Mouse (Mus musculus) lung, embryonic 16.5 days (tissue): ENCODE results near the gene Cfap70. TPM values are rescaled to one million over a fixed set of nuclear protein-coding genes. Genes with fewer than 3 reads are reported as not detected.
A peak's percentile ranks its signal among the peaks of the same experiment; 100 is the strongest.

Experiments used
- ATAC-seq: fragments of 200-750 bp; cut with Nextera tagmentation; 2 replicates; pipeline ENCODE4 v1.8.0; 2017; ENCODE audit warnings: low read depth, mild to moderate bottlenecking, moderate library complexity
- H3K27ac ChIP-seq: fragments of 300-500 bp; sonication (generic); 2 replicates; pipeline ENCODE4 v1.5.1; 2014; ENCODE audit warnings: mild to moderate bottlenecking, control low read depth, low read length
- H3K27me3 ChIP-seq: fragments of 300-500 bp; sonication (generic); 2 replicates; pipeline ENCODE4 v1.6.1; 2014; ENCODE audit warnings: low read depth, low read length, mixed read lengths; ENCODE audit not compliant: control insufficient read depth, insufficient read depth
- H3K36me3 ChIP-seq: fragments of 300-500 bp; sonication (generic); 2 replicates; pipeline ENCODE4 v1.6.1; 2014; ENCODE audit warnings: low read length; ENCODE audit not compliant: control insufficient read depth, insufficient read depth
- H3K4me1 ChIP-seq: fragments of 300-500 bp; sonication (generic); replicated peaks from 2 replicates; pipeline ENCODE4 v1.6.1; 2014; ENCODE audit warnings: low read length, mixed read lengths; ENCODE audit not compliant: control insufficient read depth, insufficient read depth
- H3K4me2 ChIP-seq: fragments of 300-500 bp; sonication (generic); 2 replicates; pipeline ENCODE4 v1.6.1; 2014; ENCODE audit warnings: low read depth, low read length, control low read depth
- H3K4me3 ChIP-seq: fragments of 300-500 bp; sonication (generic); 2 replicates; pipeline ENCODE4 v1.5.1; 2014; ENCODE audit warnings: mild to moderate bottlenecking, low read length, control low read depth
- H3K9ac ChIP-seq: fragments of 300-500 bp; sonication (generic); 2 replicates; pipeline ENCODE4 v1.6.1; 2014; ENCODE audit warnings: low read length, control low read depth
- H3K9me3 ChIP-seq: fragments of 300-500 bp; sonication (generic); 2 replicates; pipeline ENCODE4 v1.6.1; 2016; ENCODE audit warnings: low read length; ENCODE audit not compliant: control insufficient read depth
- WGBS: fragments of 180-500 bp; shearing (Covaris S2); extraction: QIAGEN DNeasy Blood & Tissue Kit; methylation state at CpG from one replicate; pipeline ENCODE4 v1.1.7; 2014; 5-methylcytosine and 5-hydroxymethylcytosine counted together
- polyA plus RNA-seq: library from polyadenylated mRNA; unstranded; fragments of >200 nt; fragmentation: Nextera tagmentation; extraction: Ambion mirVana; gene quantifications from 2 replicates; pipeline ENCODE4 v1.2.1, GENCODE M21; 2015

Cfap70 gene
- polyA plus RNA-seq, 1 experiment from 2014 or later, result 2.2 TPM

GRCm38 (mm10) chr14:20371854-20372253 is 80.2 kb downstream of the Cfap70 start:
- Histone ChIP-seq H3K4me2 (no peak overlapping the region), H3K9me3 (no peaks in the 10 kb centered on the region), H3K4me1 (peaks cover 1% of the 10 kb centered on the region; the same call in 1 of the 2 replicates), H3K36me3 (peaks cover 11% of the 10 kb centered on the region; the same call in 1 of the 2 replicates), H3K9ac (no peak overlapping the region), H3K27me3 (no peaks in the 10 kb centered on the region), H3K27ac (no peak overlapping the region), H3K4me3 (no peak overlapping the region)
- ATAC-seq, result no peak
- 80% methylated on average over 1 of the region's 1 CpGs for WGBS

- H3K9me3 ChIP-seq, result no peaks in the 10 kb centered on the region
- no peaks in the 10 kb centered on the region for H3K4me1 ChIP-seq
- no peak overlapping the region for H3K27ac ChIP-seq
- H3K4me3 ChIP-seq, result no peak overlapping the region
- H3K9ac ChIP-seq, result no peak overlapping the region
- ATAC-seq, result no peak
- WGBS, result 76% methylated on average over 7 of the region's 7 CpGs
- H3K36me3 ChIP-seq, result peaks cover 7% of the 10 kb centered on the region; the same call in 1 of the 2 replicates
- no peaks in the 10 kb centered on the region for H3K27me3 ChIP-seq
- H3K4me2 ChIP-seq, result no peak overlapping the region
Measured at GRCm38 (mm10) chr14:20370798-20371197, 81.2 kb downstream of the Cfap70 start.

- Histone ChIP-seq H3K4me3 (no peak overlapping the region), H3K36me3 (peaks cover 15% of the 10 kb centered on the region), H3K4me1 (no peaks in the 10 kb centered on the region), H3K4me2 (no peak overlapping the region), H3K9me3 (no peaks in the 10 kb centered on the region), H3K9ac (no peak overlapping the region), H3K27ac (no peak overlapping the region), H3K27me3 (no peaks in the 10 kb centered on the region)
- ATAC-seq, result no peak
- WGBS, result 94% methylated on average over 3 of the region's 3 CpGs
Measured at GRCm38 (mm10) chr14:20368271-20368670, 83.8 kb downstream of the Cfap70 start.

- H3K9me3 ChIP-seq, result no peaks in the 10 kb centered on the region
- H3K27ac ChIP-seq, result no peak overlapping the region
- H3K4me2 ChIP-seq, result no peak overlapping the region
- no peak overlapping the region for H3K4me3 ChIP-seq
- no peaks in the 10 kb centered on the region for H3K27me3 ChIP-seq
- H3K4me1 ChIP-seq, result no peaks in the 10 kb centered on the region
- H3K36me3 ChIP-seq, result peaks cover 24% of the 10 kb centered on the region
- ATAC-seq, result no peak
- 92% methylated on average over 4 of the region's 4 CpGs for WGBS
- H3K9ac ChIP-seq, result no peak overlapping the region
Measured at GRCm38 (mm10) chr14:20363230-20363629, 88.8 kb downstream of the Cfap70 start.

- H3K9me3 ChIP-seq, result no peaks in the 10 kb centered on the region
- peak within 1 kb of the TSS; percentile 67 for H3K4me3 ChIP-seq
- H3K4me1 ChIP-seq, result peaks cover 9% of the 10 kb centered on the region
- H3K4me2 ChIP-seq, result peak within 1 kb of the TSS; percentile 83
- peaks cover 6% of the 10 kb centered on the region; the same call in 1 of the 2 replicates for H3K36me3 ChIP-seq
- 0% methylated on average over 39 of the region's 42 CpGs for WGBS
- peak within 1 kb of the TSS; percentile 93 for H3K27ac ChIP-seq
- H3K27me3 ChIP-seq, result no peaks in the 10 kb centered on the region
- peak; percentile 99 for ATAC-seq
- H3K9ac ChIP-seq, result peak within 1 kb of the TSS; percentile 99
Measured at GRCm38 (mm10) chr14:20347991-20348541, 104.0 kb downstream of the Cfap70 start, which contains the start of the genes Ecd and Fam149b. Gene Ecd, minus strand, starts transcription at chr14:20348121. Gene Fam149b, plus strand, starts transcription at chr14:20348162.

- H3K9me3 ChIP-seq, result no peaks in the 10 kb centered on the region
- H3K27ac ChIP-seq, result peak overlapping the region; percentile 75
- peak overlapping the region; percentile 67 for H3K4me3 ChIP-seq
- H3K4me2 ChIP-seq, result peak overlapping the region; percentile 83
- ATAC-seq, result peak; percentile 36
- no peaks in the 10 kb centered on the region for H3K27me3 ChIP-seq
- peaks cover 4% of the 10 kb centered on the region; the same call in 1 of the 2 replicates for H3K36me3 ChIP-seq
- peak overlapping the region; percentile 99 for H3K9ac ChIP-seq
- WGBS, result 3% methylated on average over 15 of the region's 15 CpGs
- peaks cover 9% of the 10 kb centered on the region for H3K4me1 ChIP-seq
Measured at GRCm38 (mm10) chr14:20347441-20347990, 104.5 kb downstream of the Cfap70 start.

GRCm38 (mm10) chr14:20345885-20346284 is 106.1 kb downstream of the Cfap70 start:
- no peaks in the 10 kb centered on the region for H3K9me3 ChIP-seq
- H3K4me3 ChIP-seq, result no peak overlapping the region
- H3K36me3 ChIP-seq, result peaks cover 2% of the 10 kb centered on the region; the same call in 1 of the 2 replicates
- peaks cover 9% of the 10 kb centered on the region for H3K4me1 ChIP-seq
- H3K27ac ChIP-seq, result no peak overlapping the region
- no peaks in the 10 kb centered on the region for H3K27me3 ChIP-seq
- no peak overlapping the region for H3K4me2 ChIP-seq
- 75% methylated on average over 9 of the region's 9 CpGs for WGBS
- no peak for ATAC-seq
- no peak overlapping the region for H3K9ac ChIP-seq

Other genes starting within 250 kb of the Cfap70 start
- gene Kcnk16, start 183.0 kb downstream of the Cfap70 start, polyA plus RNA-seq, result 0.72 and 0.77 TPM in 2 replicates
- 18.0 and 22.8 TPM in 2 replicates for gene Nudt13, start 157.5 kb downstream of the Cfap70 start, polyA plus RNA-seq
- 46.8 and 47.9 TPM in 2 replicates for gene Ecd, start 104.1 kb downstream of the Cfap70 start, polyA plus RNA-seq
- 32.4 and 34.0 TPM in 2 replicates for gene Fam149b, start 104.1 kb downstream of the Cfap70 start, polyA plus RNA-seq
- gene Dnajc9, start 63.3 kb downstream of the Cfap70 start, polyA plus RNA-seq, result 161 and 164 TPM in 2 replicates
- 88.8 and 89.0 TPM in 2 replicates for gene Mrps16, start 58.6 kb downstream of the Cfap70 start, polyA plus RNA-seq
- 45.4 TPM in 2 replicates for gene Anxa7, start 27.9 kb upstream of the Cfap70 start, polyA plus RNA-seq
- 0.45 and 1.0 TPM in 2 replicates for gene Mss51, start 44.7 kb upstream of the Cfap70 start, polyA plus RNA-seq
- gene Ppp3cb, start 94.3 kb upstream of the Cfap70 start, polyA plus RNA-seq, result 34.2 and 39.0 TPM in 2 replicates
- gene Usp54, start 188.8 kb upstream of the Cfap70 start, polyA plus RNA-seq, result 6.2 and 8.1 TPM in 2 replicates
- gene Myoz1, start 204.3 kb upstream of the Cfap70 start, polyA plus RNA-seq, result 1.8 and 7.9 TPM in 2 replicates
- gene Synpo2l, start 216.1 kb upstream of the Cfap70 start, polyA plus RNA-seq, result 4.2 and 6.2 TPM in 2 replicates
- gene Sec24c, start 222.1 kb upstream of the Cfap70 start, polyA plus RNA-seq, result 93.3 and 95.6 TPM in 2 replicates
- gene Fut11, start 242.7 kb upstream of the Cfap70 start, polyA plus RNA-seq, result 29.4 and 30.7 TPM in 2 replicates